Mouse (Mus musculus) E14TG2a.4 (cell line): Measurements from ENCODE around the gene Cfb.

Experiments
- CTCF ChIP-seq: conservative IDR thresholded peaks from 2 replicates; pipeline ENCODE4 v1.5.1; 2014; ENCODE audit warnings: low read length
- NANOG ChIP-seq: IDR thresholded peaks from 2 replicates; pipeline ENCODE4 v1.6.1; 2014; ENCODE audit warnings: borderline replicate concordance, low read length, mixed read lengths

DNA sequence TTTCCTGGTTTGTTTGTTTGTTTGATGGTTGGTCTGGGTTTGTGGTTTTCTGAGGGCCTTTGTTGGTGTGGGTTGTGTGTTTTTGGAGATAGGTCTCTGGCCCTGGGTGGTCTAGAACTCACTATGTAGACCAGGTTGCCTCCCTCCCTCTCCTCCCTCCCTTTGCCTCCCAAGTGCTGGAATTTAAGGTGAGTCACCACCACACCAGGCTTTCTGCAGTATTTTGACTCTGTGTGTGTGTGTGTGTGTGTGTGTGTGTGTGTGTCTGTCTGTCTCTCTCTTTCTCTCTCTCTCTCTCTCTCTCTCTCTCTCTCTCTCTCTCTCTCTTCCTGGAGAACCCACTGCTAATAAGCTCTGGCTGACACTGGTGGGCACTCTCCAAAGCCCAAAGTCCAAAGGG is 18.8 kb upstream of the Cfb start:
- no peak for TF ChIP-seq NANOG
- no peak for TF ChIP-seq CTCF
